Mouse (Mus musculus) small intestine, adult 2 months (tissue): Measurements from ENCODE around the gene Plppr1. TPM values are rescaled to one million over a fixed set of nuclear protein-coding genes. Genes with fewer than 3 reads are reported as not detected.

Experiments used
- H3K27ac ChIP-seq: fragments of 200-500 bp; 2 replicates; pipeline ENCODE4 v1.5.1; 2012; ENCODE audit warnings: low read depth, low read length, control low read depth, inconsistent platforms; ENCODE audit not compliant: insufficient read depth
- H3K27me3 ChIP-seq: fragments of 200-500 bp; 2 replicates; pipeline ENCODE4 v1.6.1; 2012; ENCODE audit warnings: mild to moderate bottlenecking, moderate library complexity, low read length, inconsistent platforms; ENCODE audit not compliant: control insufficient read depth, insufficient read depth
- H3K36me3 ChIP-seq: fragments of 200-500 bp; 2 replicates; pipeline ENCODE4 v1.6.1; 2012; ENCODE audit warnings: mild to moderate bottlenecking, low read length, control low read depth, inconsistent platforms; ENCODE audit not compliant: control insufficient read depth, insufficient read depth
- H3K4me1 ChIP-seq: fragments of 200-500 bp; 2 replicates; pipeline ENCODE4 v1.6.1; 2012; ENCODE audit warnings: low read length, inconsistent platforms, mixed read lengths; ENCODE audit not compliant: control insufficient read depth, insufficient read depth, insufficient read length
- H3K4me3 ChIP-seq: fragments of 200-500 bp; 2 replicates; pipeline ENCODE4 v1.5.1; 2012; ENCODE audit warnings: low read depth, mild to moderate bottlenecking, control low read depth, inconsistent platforms, low read length, moderate library complexity
- CTCF ChIP-seq: fragments of 200-500 bp; IDR thresholded peaks from 2 replicates; pipeline ENCODE4 v1.5.1; 2012; ENCODE audit warnings: low read depth, mild to moderate bottlenecking, control low read depth, inconsistent platforms, low read length, moderate library complexity, mixed read lengths; ENCODE audit not compliant: insufficient replicate concordance, insufficient read length; ENCODE audit errors: extremely low read depth
- POLR2A ChIP-seq: fragments of 200-500 bp; IDR thresholded peaks from 2 replicates; pipeline ENCODE4 v1.6.1; 2012; ENCODE audit warnings: low read depth, mild to moderate bottlenecking, control low read depth, inconsistent platforms, low read length, moderate library complexity
- WGBS: fragments of 180-500 bp; shearing (Covaris S2); methylation state at CpG from one replicate; pipeline ENCODE4 v1.1.7; 2018; 5-methylcytosine and 5-hydroxymethylcytosine counted together
- polyA plus RNA-seq: library from polyadenylated mRNA; depleted of rRNA; stranded (reverse); fragments of >200 nt; gene quantifications from 2 replicates; pipeline ENCODE4 v1.2.3, GENCODE M21; 2012; rRNA removed

The Plppr1 gene
- polyA plus RNA-seq, result 0.03 and 0.06 TPM in 2 replicates

DNA sequence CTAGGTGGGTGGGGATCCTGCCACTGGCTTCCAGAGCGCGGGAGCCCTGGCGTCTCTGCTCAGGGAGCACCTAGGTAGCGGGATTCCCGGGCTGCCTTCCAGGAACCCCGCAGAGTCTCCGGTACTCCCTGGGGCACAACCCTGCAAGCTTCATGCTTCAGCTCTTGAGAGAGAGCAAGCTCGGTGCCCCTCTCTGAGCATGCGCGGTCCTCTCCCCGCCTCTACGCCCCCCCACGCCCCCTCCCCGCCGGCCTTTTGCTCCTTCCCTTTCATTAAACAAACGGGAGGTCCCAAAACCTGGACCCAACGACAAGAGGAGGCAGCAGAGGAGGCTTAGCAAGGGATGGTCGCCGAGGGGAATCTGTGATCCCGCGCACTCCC, at the start of gene Plppr1:
Gene Plppr1, plus strand, starts transcription at position 253 of the 381 bp plus-strand sequence.
- H3K4me1 ChIP-seq, result peaks cover 3% of the 10 kb centered on the region; the same call in 1 of the 2 replicates
- TF ChIP-seq CTCF (no peak), POLR2A (no peak)
- H3K36me3 ChIP-seq, result no peaks in the 10 kb centered on the region
- H3K27me3 ChIP-seq, result peaks cover 13% of the 10 kb centered on the region
- WGBS, result 1% methylated on average over 21 of the region's 21 CpGs
- H3K4me3 ChIP-seq, result peak within 1 kb of the TSS; percentile 51
- H3K27ac ChIP-seq, result no peak within 1 kb of the TSS

DNA sequence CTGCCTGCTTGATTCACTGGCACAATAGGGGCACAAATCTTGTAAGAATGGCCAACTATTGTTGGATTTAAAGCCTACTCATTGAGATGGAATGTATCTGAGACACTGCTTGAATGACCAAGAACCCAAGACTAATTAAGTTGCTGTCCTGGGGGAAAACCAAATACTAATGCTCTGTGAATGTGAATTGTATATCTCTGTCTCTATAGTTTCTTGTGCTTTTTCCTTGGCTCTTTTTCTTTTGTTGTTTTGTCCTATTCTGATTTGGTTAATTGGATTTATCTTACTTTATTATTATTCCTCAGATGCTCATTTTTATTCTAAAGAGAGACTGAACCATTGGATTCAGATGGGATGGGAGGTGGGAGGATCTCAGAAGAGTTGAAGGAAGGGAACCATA, 42.4 kb upstream of the Plppr1 start:
- Histone ChIP-seq H3K4me1 (no peaks in the 10 kb centered on the region), H3K27me3 (no peaks in the 10 kb centered on the region), H3K4me3 (no peak overlapping the region), H3K27ac (no peak overlapping the region), H3K36me3 (no peaks in the 10 kb centered on the region)
- no peak for TF ChIP-seq CTCF
- TF ChIP-seq POLR2A, result no peak

DNA sequence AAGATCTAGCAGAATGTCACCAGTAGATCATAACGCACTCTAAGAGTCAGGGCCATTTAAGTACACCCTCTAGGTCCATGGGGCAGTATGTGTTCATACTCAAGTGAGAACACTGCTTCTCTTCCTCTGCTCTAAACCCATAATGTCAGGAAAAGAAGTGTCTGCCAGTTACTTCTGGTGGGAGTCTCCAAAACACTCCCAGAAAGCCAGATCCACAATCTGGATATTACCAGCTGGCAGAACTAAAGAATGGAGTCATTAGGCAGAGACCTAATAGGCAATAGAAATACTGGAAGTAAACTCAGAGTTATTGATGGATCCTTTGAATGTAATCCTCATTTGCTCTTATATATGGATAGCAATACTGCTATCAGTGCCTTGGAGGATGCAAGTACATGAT, 35.9 kb upstream of the Plppr1 start:
- Histone ChIP-seq H3K4me1 (no peaks in the 10 kb centered on the region), H3K27me3 (no peaks in the 10 kb centered on the region), H3K36me3 (no peaks in the 10 kb centered on the region), H3K27ac (no peak overlapping the region), H3K4me3 (no peak overlapping the region)
- 85% methylated on average over 1 of the region's 1 CpGs for WGBS
- TF ChIP-seq POLR2A (no peak), CTCF (no peak)

DNA sequence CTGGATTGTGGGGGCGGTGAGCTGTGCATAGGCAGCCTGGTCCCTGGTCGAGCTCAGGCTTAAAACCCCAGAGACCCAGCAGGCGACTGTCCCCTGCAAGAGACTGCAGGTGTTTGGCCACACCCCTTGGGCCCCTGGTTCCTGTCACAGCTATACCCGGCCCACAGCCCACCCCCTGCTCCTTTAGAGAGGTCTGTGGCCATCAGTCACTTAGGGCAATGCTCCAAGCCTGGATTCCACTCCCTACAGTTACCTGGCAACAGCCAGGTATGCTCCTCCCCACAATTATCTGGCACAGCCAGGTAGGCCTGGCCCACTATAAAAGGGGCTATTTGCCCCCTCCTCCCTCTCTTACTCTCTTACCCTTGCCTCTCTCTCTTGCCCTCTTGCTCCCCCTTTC, 20.8 kb upstream of the Plppr1 start:
- Histone ChIP-seq H3K27ac (no peak overlapping the region), H3K27me3 (no peaks in the 10 kb centered on the region), H3K4me3 (no peak overlapping the region), H3K36me3 (no peaks in the 10 kb centered on the region), H3K4me1 (peaks cover 4% of the 10 kb centered on the region; the same call in 1 of the 2 replicates)
- WGBS, result 62% methylated on average over 4 of the region's 4 CpGs
- TF ChIP-seq CTCF (no peak), POLR2A (no peak)

DNA sequence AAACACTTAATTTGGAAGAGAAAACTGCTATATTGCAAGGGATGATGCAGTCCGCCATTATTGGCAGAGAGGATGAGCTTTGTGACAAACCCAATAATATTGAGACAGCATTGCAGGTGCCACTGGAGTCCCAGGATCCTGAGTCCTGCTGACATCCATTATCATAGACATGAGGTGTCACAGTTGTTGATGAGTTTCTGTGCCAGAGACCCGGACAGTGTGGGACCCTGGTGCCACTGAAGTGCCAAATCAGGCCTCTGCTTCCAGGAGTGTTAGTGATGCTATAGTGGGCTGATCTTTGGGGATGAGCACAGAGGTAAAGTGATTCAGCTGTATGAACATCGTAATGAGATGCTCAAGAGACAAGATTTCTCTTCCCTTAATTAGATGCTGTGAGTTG, 19.2 kb upstream of the Plppr1 start:
- TF ChIP-seq CTCF, result no peak
- TF ChIP-seq POLR2A, result no peak
- 89% methylated on average over 3 of the region's 3 CpGs for WGBS
- Histone ChIP-seq H3K27ac (no peak overlapping the region), H3K4me3 (no peak overlapping the region), H3K4me1 (peaks cover 4% of the 10 kb centered on the region; the same call in 1 of the 2 replicates), H3K36me3 (no peaks in the 10 kb centered on the region), H3K27me3 (no peaks in the 10 kb centered on the region)

DNA sequence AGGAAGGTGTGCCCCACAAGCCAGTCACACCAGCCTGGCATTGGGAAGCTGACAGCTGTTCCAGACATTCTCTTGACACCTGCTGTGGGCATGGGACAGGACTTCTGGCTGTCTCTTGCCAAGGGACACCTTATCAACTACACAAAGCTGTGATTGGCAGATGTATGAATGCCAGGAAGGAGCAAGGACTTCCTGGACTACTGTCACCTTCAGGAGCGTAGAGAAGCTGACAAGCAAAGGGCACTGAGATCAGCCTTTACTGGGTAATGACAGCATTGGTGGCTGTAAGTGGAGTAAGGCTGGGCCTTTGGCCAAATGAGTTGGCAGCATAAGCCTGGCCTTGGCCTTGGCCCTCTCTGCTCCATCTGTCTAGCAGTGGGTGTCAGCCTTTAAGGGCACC, 17.4 kb upstream of the Plppr1 start:
- 4% methylated on average over 1 of the region's 1 CpGs for WGBS
- H3K4me1 ChIP-seq, result peaks cover 4% of the 10 kb centered on the region; the same call in 1 of the 2 replicates
- H3K27ac ChIP-seq, result no peak overlapping the region
- H3K4me3 ChIP-seq, result no peak overlapping the region
- no peaks in the 10 kb centered on the region for H3K36me3 ChIP-seq
- TF ChIP-seq POLR2A, result no peak
- no peak for TF ChIP-seq CTCF
- H3K27me3 ChIP-seq, result no peaks in the 10 kb centered on the region

DNA sequence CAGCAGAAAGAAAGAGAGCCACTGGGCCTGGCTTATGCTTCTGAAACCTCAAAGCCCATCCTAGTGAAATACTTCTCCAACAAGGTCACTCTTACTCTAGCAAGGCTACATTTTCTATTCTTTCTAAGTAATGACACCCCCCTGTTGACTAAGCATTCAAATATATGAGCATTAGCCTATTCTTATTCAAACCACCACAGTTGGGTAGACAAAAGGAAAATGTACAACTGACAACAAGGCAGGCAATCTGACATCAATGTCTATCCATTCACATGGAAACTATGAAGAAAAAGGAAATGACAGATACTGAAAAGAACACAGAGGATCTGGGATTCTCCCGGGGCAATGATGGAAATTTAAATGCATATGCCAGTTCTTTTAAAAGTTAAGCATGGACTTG, 8.4 kb upstream of the Plppr1 start:
- Histone ChIP-seq H3K27ac (no peak overlapping the region), H3K4me3 (no peak overlapping the region), H3K4me1 (no peaks in the 10 kb centered on the region), H3K36me3 (no peaks in the 10 kb centered on the region), H3K27me3 (no peaks in the 10 kb centered on the region)
- 93% methylated on average over 1 of the region's 1 CpGs for WGBS
- no peak for TF ChIP-seq POLR2A
- no peak for TF ChIP-seq CTCF
